Mouse (Mus musculus): ENCODE measurements at regions not wholly inside any gene's neighbourhood (a gene's known extent, or its start where the extent isn't known, plus 50 kb on each side); places are given as distances from the start of the nearest gene placed in this dataset.

DNA sequence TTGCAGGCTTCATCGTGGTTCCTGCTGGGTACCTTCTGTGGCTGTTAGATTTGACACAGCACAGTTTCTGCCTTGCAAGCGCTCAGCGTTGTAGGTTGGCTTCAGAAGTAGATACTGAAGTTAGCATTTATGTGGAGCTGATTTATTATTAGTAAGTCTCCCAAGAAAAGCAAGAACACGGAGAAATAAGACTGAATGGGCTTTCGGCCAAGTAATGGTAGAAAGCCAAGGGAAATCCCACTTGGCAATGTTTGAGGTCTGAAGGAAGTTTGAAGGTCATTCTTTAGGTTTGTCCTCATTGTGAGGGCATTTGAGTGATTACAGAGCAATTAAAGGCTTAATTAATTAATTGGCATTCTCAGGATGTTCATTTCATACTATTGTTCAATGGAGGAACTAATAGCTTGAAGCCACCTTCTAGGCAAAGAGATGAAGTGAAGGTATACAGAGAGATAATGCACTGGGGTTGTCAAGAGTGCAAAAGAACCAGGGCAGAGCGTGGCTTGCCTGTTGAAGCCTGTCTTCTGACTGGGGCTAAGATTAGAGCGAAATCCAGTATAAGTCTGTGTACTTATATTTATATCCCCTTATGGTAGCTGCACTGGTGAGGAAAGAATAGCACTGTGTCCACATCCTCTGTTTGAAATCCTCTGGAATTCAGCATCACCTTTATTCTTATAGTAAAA is 311.5 kb upstream of the Ptger4 start:
- DNase-seq, result peak; percentile 45
- TF ChIP-seq POLR2A (IDR thresholded peaks at IDR 0.05; ENCODE audit: low read depth, low read length), result no peak
- TF ChIP-seq CTCF (conservative IDR thresholded peaks at IDR 0.05; ENCODE audit: insufficient read depth, insufficient read length, low read depth, low read length), result no peak
- H3K4me1 ChIP-seq (ENCODE audit: control insufficient read depth, insufficient read depth, low read length), result no peaks in the 10 kb centered on the region
- no peaks in the 10 kb centered on the region for H3K36me3 ChIP-seq (ENCODE audit: control insufficient read depth, insufficient read depth, low read length)
- no peak overlapping the region for H3K4me3 ChIP-seq (ENCODE audit: insufficient read depth, low read depth, low read length)
- no peak overlapping the region for H3K27ac ChIP-seq (ENCODE audit: insufficient read depth, low read depth, low read length)
- WGBS, result 37% methylated on average over 7 of the region's 7 CpGs
- H3K27me3 ChIP-seq (replicated peaks; ENCODE audit: control insufficient read depth, insufficient read depth, low read length), result no peaks in the 10 kb centered on the region

DNA sequence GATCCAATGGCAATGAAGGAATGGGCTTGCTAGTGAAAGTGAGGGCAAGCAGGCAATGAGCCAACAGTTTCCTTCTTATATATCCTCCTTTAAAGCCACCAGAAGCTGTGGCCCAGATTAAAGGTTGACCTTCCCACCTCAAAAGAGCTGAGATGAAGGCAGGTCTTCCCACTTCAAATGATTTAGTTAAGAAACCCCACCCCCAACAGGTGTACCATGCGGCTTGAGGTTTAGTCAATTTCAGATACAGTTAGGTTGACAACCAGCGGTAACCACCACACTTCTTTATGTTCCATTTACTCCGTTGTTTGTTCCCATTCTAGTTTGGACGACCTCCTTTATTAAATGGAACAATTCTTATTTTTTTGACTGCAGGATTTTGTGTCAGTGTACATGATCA is 317.8 kb upstream of the Ptger4 start:
- no peak overlapping the region for H3K4me3 ChIP-seq (ENCODE audit: insufficient read depth, low read depth, low read length)
- no peaks in the 10 kb centered on the region for H3K36me3 ChIP-seq (ENCODE audit: control insufficient read depth, insufficient read depth, low read length)
- H3K27me3 ChIP-seq (replicated peaks; ENCODE audit: control insufficient read depth, insufficient read depth, low read length), result no peaks in the 10 kb centered on the region; the same call in 1 of the 2 replicates
- DNase-seq, result no peak
- WGBS, result 92% methylated on average over 4 of the region's 4 CpGs
- H3K27ac ChIP-seq (ENCODE audit: insufficient read depth, low read depth, low read length), result no peak overlapping the region
- H3K4me1 ChIP-seq (ENCODE audit: control insufficient read depth, insufficient read depth, low read length), result no peaks in the 10 kb centered on the region
- TF ChIP-seq POLR2A (IDR thresholded peaks at IDR 0.05; ENCODE audit: low read depth, low read length) (no peak), CTCF (conservative IDR thresholded peaks at IDR 0.05; ENCODE audit: insufficient read depth, insufficient read length, low read depth, low read length) (no peak)

DNA sequence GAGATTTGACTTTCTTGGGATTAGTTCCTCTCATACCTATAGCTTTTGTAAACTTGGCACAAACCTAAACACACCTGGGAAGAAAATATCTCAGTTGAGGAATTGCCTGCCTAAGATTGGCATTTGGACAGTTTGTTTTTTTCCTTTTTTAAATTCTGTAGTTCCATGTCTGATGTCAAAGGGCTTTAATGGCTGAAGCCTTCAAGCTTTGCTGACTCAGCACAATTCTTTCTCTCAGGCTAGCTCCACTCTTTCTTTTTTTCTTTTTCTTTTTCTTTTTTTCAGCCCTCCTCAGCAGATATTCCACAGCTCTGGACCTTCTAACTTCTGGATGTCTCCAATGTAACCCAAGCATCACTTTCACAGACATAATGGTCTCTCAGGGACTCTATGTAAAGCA is 330.4 kb upstream of the Ptger4 start:
- Histone ChIP-seq H3K27ac (ENCODE audit: insufficient read depth, low read depth, low read length) (no peak overlapping the region), H3K27me3 (replicated peaks; ENCODE audit: control insufficient read depth, insufficient read depth, low read length) (no peaks in the 10 kb centered on the region), H3K4me1 (ENCODE audit: control insufficient read depth, insufficient read depth, low read length) (no peaks in the 10 kb centered on the region), H3K36me3 (ENCODE audit: control insufficient read depth, insufficient read depth, low read length) (no peaks in the 10 kb centered on the region), H3K4me3 (ENCODE audit: insufficient read depth, low read depth, low read length) (no peak overlapping the region)
- no peak for TF ChIP-seq CTCF (conservative IDR thresholded peaks at IDR 0.05; ENCODE audit: insufficient read depth, insufficient read length, low read depth, low read length)
- no peak for TF ChIP-seq POLR2A (IDR thresholded peaks at IDR 0.05; ENCODE audit: low read depth, low read length)
- DNase-seq, result no peak

DNA sequence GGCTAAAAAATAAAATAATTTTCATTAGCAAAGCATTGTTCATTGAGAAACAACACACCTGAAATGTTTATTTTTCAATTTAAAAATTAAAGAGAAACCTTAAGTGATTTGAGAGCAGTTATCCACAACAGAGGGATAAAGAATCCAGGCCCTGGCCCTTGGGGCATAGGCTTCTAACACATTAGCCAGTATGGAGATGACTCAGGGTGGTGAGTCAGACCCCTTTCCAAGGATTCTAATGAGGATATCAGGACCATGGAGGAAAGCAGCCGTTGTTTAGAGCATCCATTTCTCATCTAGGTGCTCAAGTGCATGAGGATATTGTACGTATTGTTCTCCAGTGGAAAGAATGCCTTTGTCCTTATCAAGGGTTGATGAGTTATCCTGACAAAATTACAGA is 335.6 kb upstream of the Ptger4 start:
- 84% methylated on average over 2 of the region's 2 CpGs for WGBS
- no peak for DNase-seq
- H3K36me3 ChIP-seq (ENCODE audit: control insufficient read depth, insufficient read depth, low read length), result no peaks in the 10 kb centered on the region

DNA sequence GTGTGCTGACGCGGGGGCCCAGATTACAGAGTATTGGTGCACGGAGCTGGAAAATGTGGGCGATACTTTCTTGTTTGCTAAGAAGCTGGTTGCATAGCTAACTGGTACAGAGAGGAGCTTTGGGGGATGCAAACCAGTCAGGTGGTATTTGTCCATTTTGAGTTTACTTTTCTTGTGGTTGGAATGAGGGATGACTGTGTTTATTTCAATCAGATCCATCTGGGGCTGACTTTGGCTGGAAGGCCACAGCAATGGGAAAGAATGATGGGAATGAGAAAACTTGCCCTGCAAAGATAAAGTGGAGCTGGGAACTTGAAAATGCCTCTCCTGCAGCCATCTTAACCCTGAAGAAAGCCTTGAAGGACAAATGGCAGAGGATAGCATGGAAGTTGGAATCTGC is 336.4 kb upstream of the Ptger4 start:
- DNase-seq, result no peak
- Histone ChIP-seq H3K36me3 (ENCODE audit: control insufficient read depth, insufficient read depth, low read length) (no peaks in the 10 kb centered on the region), H3K27ac (ENCODE audit: insufficient read depth, low read depth, low read length) (no peak overlapping the region), H3K4me1 (ENCODE audit: control insufficient read depth, insufficient read depth, low read length) (no peaks in the 10 kb centered on the region), H3K4me3 (ENCODE audit: insufficient read depth, low read depth, low read length) (no peak overlapping the region), H3K27me3 (replicated peaks; ENCODE audit: control insufficient read depth, insufficient read depth, low read length) (no peaks in the 10 kb centered on the region)
- TF ChIP-seq POLR2A (IDR thresholded peaks at IDR 0.05; ENCODE audit: low read depth, low read length) (no peak), CTCF (conservative IDR thresholded peaks at IDR 0.05; ENCODE audit: insufficient read depth, insufficient read length, low read depth, low read length) (no peak)
- WGBS, result 98% methylated on average over 4 of the region's 4 CpGs

More for the DNA sequence above, 335.6 kb upstream of the Ptger4 start:
- TF ChIP-seq POLR2A (IDR thresholded peaks at IDR 0.05; ENCODE audit: low read depth, low read length), result no peak
- TF ChIP-seq CTCF (conservative IDR thresholded peaks at IDR 0.05; ENCODE audit: insufficient read depth, insufficient read length, low read depth, low read length), result no peak
- H3K4me3 ChIP-seq (ENCODE audit: insufficient read depth, low read depth, low read length), result no peak overlapping the region
- H3K27ac ChIP-seq (ENCODE audit: insufficient read depth, low read depth, low read length), result no peak overlapping the region
- no peaks in the 10 kb centered on the region for H3K4me1 ChIP-seq (ENCODE audit: control insufficient read depth, insufficient read depth, low read length)
- no peaks in the 10 kb centered on the region for H3K27me3 ChIP-seq (replicated peaks; ENCODE audit: control insufficient read depth, insufficient read depth, low read length)

DNA sequence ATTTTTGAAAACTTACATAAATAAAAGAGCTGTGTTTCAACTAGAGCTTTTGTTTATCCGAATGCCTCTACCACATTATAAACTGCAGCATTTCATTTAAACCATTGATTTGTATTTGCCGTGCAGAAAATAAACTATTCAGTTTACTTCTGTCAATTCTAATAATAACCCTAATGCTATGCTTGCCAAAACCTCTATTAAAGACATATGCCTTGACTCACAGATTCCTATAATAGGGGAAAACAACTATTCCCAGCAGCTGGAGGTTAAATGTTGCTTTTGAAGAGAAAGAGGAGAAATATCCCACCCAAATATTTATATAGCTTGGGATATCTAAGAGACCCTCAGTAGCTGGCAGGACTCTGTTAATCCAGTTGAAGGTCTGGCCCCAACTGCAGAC is 340.4 kb upstream of the Ptger4 start:
- no peak for DNase-seq
- no peaks in the 10 kb centered on the region for H3K4me1 ChIP-seq (ENCODE audit: control insufficient read depth, insufficient read depth, low read length)
- no peaks in the 10 kb centered on the region for H3K27me3 ChIP-seq (replicated peaks; ENCODE audit: control insufficient read depth, insufficient read depth, low read length)
- H3K36me3 ChIP-seq (ENCODE audit: control insufficient read depth, insufficient read depth, low read length), result no peaks in the 10 kb centered on the region
- no peak for TF ChIP-seq CTCF (conservative IDR thresholded peaks at IDR 0.05; ENCODE audit: insufficient read depth, insufficient read length, low read depth, low read length)
- TF ChIP-seq POLR2A (IDR thresholded peaks at IDR 0.05; ENCODE audit: low read depth, low read length), result no peak
- no peak overlapping the region for H3K27ac ChIP-seq (ENCODE audit: insufficient read depth, low read depth, low read length)
- 88% methylated on average over 2 of the region's 2 CpGs for WGBS
- no peak overlapping the region for H3K4me3 ChIP-seq (ENCODE audit: insufficient read depth, low read depth, low read length)

DNA sequence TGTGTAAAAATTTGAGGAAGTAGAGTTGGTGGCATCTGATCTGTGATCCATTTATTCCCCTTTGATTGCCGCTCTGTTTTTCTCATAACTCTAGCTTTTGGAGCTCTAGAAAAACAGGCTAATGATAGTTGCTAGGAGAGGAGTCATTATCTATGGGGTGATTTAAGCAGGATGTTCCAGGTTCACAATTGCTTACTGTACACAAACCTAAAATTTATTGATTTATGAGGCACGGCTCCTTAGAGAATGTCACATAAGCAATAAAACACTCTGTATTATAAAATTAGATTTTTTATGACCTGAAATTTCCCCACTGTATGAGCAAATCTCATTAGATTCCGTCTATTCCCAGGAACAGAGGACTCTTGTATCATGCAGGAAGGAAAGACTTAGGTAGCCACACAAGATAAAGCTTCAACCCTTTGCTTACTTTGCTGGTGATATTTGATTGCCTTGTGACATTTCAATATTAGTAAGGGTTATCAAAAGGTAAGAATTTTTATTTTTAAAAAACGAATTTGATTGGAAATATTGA is 360.8 kb upstream of the Ptger4 start:
- 55% methylated on average over 4 of the region's 4 CpGs for WGBS

More for the DNA sequence above, 360.8 kb upstream of the Ptger4 start:
- no peaks in the 10 kb centered on the region for H3K36me3 ChIP-seq (ENCODE audit: control insufficient read depth, insufficient read depth, low read length)
- H3K27me3 ChIP-seq (replicated peaks; ENCODE audit: control insufficient read depth, insufficient read depth, low read length), result no peaks in the 10 kb centered on the region
- H3K27ac ChIP-seq (ENCODE audit: insufficient read depth, low read depth, low read length), result no peak overlapping the region
- DNase-seq, result no peak
- H3K4me1 ChIP-seq (ENCODE audit: control insufficient read depth, insufficient read depth, low read length), result no peaks in the 10 kb centered on the region
- no peak overlapping the region for H3K4me3 ChIP-seq (ENCODE audit: insufficient read depth, low read depth, low read length)
- TF ChIP-seq CTCF (conservative IDR thresholded peaks at IDR 0.05; ENCODE audit: insufficient read depth, insufficient read length, low read depth, low read length) (no peak), POLR2A (IDR thresholded peaks at IDR 0.05; ENCODE audit: low read depth, low read length) (no peak)

Measured in kidney, adult 2 months (tissue).